9 mouse cellular contexts compared by ENCODE assay signal in the genomic region with DNA sequence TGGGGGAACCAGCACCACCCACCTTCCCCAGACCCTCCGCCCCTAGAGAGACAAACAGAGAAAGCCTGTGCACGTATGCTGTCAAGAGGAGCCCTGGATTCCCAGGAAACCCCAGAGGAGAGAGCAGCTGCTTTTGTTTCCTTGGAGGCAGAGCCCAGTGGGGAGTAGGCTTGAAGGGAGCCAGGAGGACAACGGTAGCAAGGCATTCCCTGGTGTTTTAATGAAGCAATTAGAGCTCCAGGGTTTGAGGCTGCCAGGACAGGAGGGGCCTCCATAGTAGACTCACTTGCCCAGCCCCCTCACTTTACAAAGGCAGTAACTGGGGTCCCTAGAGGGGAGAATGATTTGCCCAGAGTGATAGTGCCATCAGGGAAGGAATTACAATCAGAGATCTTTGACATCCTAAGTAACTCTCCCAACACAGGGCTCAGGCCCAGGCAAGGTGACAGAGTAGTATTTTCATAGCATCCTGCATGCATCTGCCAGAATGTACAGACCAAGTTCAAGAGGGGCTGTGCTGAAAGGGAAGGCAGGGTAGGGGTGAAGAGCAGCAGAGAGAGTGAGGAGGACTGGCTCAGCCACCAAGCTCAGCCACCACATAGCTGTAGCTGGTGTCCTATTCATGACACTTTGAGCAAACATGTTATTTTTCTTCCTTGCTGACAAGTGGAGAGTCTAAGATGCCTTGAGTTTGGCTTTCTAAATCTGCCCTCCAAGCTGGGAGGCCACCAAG.
DNase-seq lines count a peak whose midpoint lies in the region; ATAC-seq and TF ChIP-seq lines count a peak whose summit lies in the region.
"Had no signal": no experiment of that assay in that cellular context is flagged by ENCODE, and none has a peak within 500 bp of the region (broad histone marks: within the 10 kb centered on the region; RNA-seq: fewer than 3 reads in every experiment).

No protein-coding gene starts in this region.

- H3K36me3 ChIP-seq in midbrain, embryonic 11.5 days (ENCODE audit: control insufficient read depth, insufficient read depth, low read length): no peaks in the 10 kb centered on the region
- H3K36me3 ChIP-seq in lung, postnatal 0 days (ENCODE audit: insufficient read depth, low read length): no peaks in the 10 kb centered on the region; the same call in 1 of the 2 replicates

- no peaks in the 10 kb centered on the region for H3K27me3 ChIP-seq in midbrain, embryonic 11.5 days (ENCODE audit: control insufficient read depth, insufficient read depth, low read length)
- H3K27me3 ChIP-seq in lung, postnatal 0 days (replicated peaks; ENCODE audit: insufficient read depth, low read length): no peaks in the 10 kb centered on the region
- H3K27me3 ChIP-seq: Patski had no signal

- peak overlapping the region; percentile 55 for H3K27ac ChIP-seq in midbrain, embryonic 11.5 days (ENCODE audit: low read depth, low read length)
- H3K27ac ChIP-seq in lung, postnatal 0 days (ENCODE audit: low read length): no peak overlapping the region

- H3K4me3 ChIP-seq in midbrain, embryonic 11.5 days (ENCODE audit: low read depth, low read length): no peak overlapping the region
- no peak overlapping the region for H3K4me3 ChIP-seq in lung, postnatal 0 days (ENCODE audit: low read depth, low read length)

- TF ChIP-seq CTCF in lung, postnatal 0 days (IDR thresholded peaks at IDR 0.05): no peak

- no peaks in the 10 kb centered on the region for H3K9me3 ChIP-seq in midbrain, embryonic 11.5 days (ENCODE audit: control insufficient read depth, low read length)
- H3K9me3 ChIP-seq in lung, postnatal 0 days (ENCODE audit: low read length): no peaks in the 10 kb centered on the region

- ATAC-seq in midbrain, embryonic 11.5 days (ENCODE audit: low FRiP score): peak; percentile 79
- no peak for ATAC-seq in lung, postnatal 0 days
- ATAC-seq: Patski had no signal

- peaks cover 14% of the 10 kb centered on the region for H3K4me1 ChIP-seq in midbrain, embryonic 11.5 days (ENCODE audit: control insufficient read depth, insufficient read depth, low read length)
- H3K4me1 ChIP-seq in lung, postnatal 0 days (ENCODE audit: insufficient read depth, low read depth, low read length): no peaks in the 10 kb centered on the region

- 2% methylated on average over 3 of the region's 3 CpGs for WGBS in midbrain, embryonic 11.5 days
- 32% methylated on average over 3 of the region's 3 CpGs for WGBS in lung, postnatal 0 days

- TF ChIP-seq EP300 in lung, postnatal 0 days (IDR thresholded peaks at IDR 0.05): no peak

- H3K9ac ChIP-seq in midbrain, embryonic 11.5 days (ENCODE audit: low read length): no peak overlapping the region; the same call in 1 of the 2 replicates
- no peak overlapping the region for H3K9ac ChIP-seq in lung, postnatal 0 days (replicated peaks; ENCODE audit: low read depth)

- DNase-seq in Muller cell, postnatal 12 days (ENCODE audit: inconsistent ontology term): peak; percentile 77
- DNase-seq in embryo, embryonic 10 days (ENCODE audit: low spot score): peak; percentile 62
- peak; percentile 6 to 14 for DNase-seq in frontal cortex, postnatal 14 days (ENCODE audit: low spot score in 2 of 2)
- peak; percentile 92 for DNase-seq in midbrain, embryonic 11.5 days (ENCODE audit: low spot score, missing footprints)
- no peak for DNase-seq in heart, adult 9 months (ENCODE audit: low spot score in 2 of 2)
- DNase-seq in adrenal gland, postnatal 4 days (ENCODE audit: low spot score in 2 of 2): no peak
- DNase-seq in adrenal gland, postnatal 25 days: no peak
- no peak for DNase-seq in lung, postnatal 0 days (ENCODE audit: low spot score)

- no peak overlapping the region for H3K4me2 ChIP-seq in midbrain, embryonic 11.5 days
- no peak overlapping the region for H3K4me2 ChIP-seq in lung, postnatal 0 days (replicated peaks; ENCODE audit: low read depth, low read length)

Comparison
In these comparisons a context has a peak if more than half of its experiments do, and no peak if none do; other contexts are left out.
1. DNase-seq: peak in Muller cell, postnatal 12 days (single experiment), embryo, embryonic 10 days (single experiment), frontal cortex, postnatal 14 days (2 of 2) and midbrain, embryonic 11.5 days (single experiment); none in heart, adult 9 months (0 of 2), adrenal gland, postnatal 4 days (0 of 2), adrenal gland, postnatal 25 days (single experiment) and lung, postnatal 0 days (single experiment).